Mouse (Mus musculus) kidney, postnatal 36 days (tissue): ENCODE data around the gene Mgat5.

ENCODE experiments used
- DNase-seq, 2 experiments: peaks; one replicate each; pipeline ENCODE4 v3.0.0; 2021 to 2022; ENCODE audit warnings: mixed read lengths in 2 of 2

Mgat5 gene

DNA sequence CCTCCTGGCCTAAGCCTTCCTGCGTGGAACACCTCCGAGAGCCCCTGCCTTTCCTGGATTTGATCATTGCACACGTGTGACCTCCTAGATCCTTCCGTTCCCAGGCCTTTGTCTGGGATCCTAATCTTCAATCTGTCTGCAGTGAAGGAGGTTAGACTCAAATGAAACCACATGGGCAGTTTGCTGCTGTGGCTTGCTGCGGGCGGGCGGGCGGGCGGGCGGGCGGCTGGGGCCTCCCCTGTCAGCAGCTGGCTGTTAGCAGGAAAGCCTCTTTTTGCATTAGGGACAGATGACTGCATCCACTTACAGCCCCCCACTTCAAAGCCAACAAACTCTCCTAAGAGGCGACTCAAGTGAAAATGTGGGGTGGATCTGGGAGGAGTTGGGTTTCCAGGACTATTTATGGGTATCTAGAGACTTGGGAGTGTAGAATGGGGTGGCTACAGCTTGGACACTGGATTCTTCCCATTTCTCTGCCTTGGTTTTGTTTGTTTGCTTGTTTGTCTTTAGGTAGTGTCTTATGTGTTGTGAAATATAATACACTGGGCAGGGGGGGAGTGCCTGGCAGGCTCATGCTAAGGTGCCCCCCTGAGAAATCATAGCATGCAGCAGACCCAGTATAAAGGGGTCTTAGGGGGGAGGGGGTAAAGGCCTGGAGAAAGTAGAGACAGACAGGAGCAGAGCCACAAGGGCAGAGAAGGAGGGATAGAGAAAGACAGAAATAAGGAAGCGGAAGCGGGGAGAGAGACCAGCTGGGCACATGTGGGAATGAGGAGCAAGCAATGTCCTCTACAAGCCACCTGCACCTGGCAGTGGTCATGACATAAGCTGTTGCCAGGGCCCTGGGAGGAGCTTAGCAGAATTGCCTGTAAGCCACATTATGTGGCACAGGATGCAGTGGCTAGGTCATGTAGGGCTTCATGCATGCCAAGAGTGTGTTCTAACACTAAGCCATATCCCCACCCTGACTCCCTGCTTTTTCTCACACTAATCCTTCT is 238.4 kb downstream of the Mgat5 start:
- no peak for DNase-seq

DNA sequence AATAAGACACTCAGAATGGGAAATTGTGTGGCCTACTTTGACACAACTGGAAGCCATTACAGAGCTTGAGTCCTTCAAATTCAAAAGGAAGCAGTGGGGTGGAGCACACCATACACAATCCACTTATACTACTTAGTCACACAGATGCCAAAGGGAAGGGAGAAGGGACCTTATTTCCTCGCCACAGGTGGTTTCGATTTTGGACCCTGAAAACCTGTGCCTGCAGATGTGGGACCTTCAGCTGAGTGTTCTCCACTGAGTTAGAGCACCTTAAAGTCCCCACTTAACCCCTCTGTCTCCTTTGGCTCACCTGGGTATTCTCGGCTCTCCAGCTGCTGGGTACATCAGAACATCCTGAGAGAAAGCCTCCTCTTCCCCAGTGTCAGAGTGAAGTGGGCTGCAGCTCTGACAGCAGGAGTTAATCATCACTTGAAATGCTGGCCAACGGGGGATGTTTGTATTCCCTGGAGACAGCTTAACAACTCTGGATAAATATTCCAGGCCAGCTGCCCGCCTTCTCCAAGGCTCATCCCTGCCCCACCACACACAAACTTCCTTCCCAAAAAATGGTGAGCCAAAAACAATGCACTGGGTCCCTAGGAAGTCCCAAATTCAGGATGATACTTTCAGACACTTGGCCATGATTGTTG is 240.1 kb downstream of the Mgat5 start:
- DNase-seq, result peak; percentile 56 to 72

DNA sequence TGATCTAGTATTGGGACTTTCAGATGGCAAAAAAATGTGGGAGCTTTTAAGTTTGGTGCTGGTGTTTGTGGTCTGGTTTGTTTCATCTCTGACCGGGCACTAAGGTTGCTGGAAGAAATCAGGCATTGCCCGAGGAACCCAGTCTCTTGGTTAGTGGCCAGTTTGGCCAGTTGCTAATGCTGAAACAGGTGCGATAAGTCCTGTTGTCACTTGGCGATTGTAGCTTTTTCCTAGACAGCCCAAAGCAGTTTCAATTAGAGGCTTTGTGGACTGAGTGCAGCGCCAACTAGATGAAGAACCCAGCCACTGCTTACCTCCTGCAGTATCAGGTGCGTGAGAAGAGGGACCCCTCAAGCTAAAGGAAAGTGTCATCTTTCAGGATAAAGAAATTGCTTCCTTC is 248.6 kb downstream of the Mgat5 start:
- DNase-seq, result no peak

DNA sequence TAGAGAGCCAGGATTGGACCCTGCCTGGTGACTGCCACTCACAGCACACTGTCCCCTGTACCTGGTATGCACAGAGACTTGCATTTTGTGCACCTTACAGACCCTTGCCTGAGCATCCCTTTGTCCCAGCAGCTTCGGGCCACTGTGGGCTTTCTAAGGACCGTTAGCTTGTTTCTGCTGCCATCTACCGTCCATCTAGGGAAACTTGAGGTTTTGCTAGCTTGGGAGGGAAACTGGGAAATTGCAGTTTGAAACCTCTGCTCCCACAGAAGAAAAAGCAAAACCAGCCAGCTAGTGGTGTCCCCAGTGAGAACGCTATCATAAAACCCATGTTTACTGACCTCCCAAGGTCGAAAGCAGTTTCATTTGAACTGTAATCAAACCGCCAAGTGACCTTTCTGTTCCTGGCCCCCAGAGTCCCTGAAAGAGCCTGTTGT is 254.2 kb downstream of the Mgat5 start:
- peak; percentile 74 to 77 for DNase-seq

DNA sequence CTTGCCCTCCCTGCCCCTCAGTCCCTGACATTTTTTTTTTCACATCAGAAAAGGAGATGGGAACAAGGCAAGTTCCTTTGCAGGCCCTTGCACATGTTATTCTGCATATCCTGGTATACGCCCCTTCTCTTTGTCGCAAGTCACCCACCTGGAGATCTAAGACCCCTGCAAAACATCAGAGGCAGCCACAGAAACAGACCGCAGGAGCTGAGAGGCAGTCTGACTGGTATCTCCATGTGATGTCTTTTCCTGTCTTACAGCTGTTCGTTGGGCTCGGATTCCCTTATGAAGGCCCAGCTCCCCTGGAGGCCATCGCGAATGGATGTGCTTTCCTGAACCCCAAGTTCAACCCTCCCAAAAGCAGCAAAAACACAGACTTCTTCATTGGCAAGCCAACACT is 254.8 kb downstream of the Mgat5 start:
- DNase-seq, result no peak

DNA sequence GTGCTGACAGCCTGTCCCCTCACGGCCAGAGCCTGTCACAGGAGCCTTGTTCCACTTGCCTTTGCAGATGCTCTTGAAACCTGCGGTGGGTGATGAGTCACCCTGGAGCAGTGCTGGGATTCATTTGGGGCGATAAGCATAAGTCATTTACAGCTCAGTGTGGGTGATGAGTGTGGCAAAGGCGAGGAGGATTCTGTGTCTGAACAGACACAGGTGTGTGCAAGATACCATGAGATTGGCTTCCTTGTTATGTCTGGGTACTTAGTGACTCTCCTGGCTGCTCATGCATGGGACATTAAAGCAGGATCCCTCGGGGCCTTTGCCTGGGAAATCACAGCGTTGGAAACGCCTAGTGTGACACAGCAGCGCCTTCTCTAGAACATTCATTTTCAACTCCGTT is 256.2 kb downstream of the Mgat5 start:
- no peak for DNase-seq

DNA sequence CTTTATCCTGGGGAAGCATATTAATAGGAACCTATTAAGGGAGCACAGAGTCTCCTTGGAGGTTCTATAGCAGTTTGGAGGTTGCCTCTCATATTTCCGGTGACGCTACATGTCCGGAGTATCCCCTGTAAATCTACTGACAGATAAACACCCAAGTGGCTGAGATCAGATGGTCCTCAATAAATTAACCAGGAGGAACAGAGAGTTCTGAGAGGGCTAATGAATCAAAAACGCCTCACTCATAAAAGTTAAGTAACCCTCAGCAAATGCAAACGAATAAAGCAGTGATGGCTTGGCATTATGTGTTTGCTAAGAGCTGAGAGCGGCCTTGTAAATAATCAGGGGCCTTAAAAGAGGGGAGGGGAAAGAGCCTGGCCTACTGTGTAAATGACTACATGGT is 259.2 kb downstream of the Mgat5 start:
- DNase-seq, result peak in 1 of 2 experiments; percentile 49

DNA sequence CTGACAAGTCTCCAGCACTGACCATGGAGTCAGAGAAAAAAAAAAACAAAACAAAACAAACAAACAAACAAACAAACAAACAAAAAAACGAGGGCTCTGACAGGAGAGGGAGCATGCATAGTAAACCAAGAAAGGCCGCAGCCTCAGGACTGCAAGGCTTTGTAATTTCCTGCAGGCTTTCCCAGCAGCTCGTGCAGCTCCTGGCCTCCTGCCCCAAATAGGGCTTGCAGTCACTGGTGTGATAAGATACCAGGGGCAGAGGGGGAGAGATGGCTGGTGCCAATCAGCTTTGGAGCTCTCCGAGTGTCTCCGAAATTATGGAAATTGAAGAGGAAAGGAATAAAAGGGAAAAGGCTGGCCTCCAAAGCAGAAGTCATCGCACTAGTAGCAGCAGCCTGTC is 260.5 kb downstream of the Mgat5 start:
- no peak for DNase-seq

DNA sequence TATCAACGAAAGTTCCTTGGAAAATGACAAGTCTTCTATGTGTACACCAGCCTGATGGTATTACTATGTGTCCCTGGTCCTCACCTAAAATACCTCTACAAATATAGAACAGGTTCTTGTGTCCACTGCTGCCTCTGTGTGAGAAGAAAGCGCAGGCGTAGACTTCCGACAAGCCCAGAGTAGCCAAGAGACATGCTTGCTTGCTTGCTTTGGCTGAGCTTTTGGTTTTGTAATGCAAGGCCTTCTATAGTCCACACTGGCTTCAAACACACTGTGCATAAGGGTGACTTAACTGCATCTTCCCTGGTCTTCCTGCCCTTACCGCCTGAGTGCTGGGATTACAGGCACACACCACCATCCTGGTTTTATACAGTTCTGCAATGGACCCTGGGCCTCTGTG is 262.4 kb downstream of the Mgat5 start:
- DNase-seq, result no peak

DNA sequence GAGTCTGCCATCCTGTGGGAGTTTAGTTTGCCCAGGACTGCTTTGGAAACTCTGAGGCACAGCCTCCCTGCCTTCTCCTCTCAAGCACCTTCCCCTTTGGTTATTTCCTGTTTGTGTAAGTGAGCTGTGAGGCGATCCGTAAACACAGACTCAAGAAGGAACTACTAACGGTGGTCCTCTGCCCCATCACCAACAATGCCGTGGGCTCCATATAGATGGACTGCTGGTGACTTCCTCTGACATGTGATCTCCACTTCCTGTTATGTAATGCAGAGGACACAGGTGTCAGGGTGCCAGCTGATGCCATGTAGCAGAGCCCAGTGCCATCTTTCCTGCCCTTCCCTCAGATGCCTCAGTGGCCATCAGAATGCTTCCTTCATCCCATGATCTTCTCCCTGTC is 265.4 kb downstream of the Mgat5 start:
- no peak for DNase-seq

DNA sequence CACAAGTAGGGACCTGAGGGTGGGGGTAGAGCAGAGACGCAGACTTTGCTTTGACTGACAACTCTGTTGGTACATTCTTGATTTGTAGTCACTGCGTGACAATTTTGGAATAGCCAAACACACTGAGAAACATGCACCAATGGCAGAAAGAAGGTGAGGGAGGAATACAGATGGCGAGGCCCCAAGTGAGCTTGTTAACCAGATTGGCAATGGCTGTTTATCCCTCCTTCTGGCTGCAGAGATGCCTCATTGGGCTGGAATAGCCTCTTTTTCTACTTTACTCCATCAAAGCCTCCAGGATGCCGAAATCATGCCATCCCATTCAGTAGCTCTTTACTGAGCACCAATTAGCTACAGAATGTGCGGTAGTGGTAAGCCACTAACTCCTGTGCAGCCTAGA is 270.9 kb downstream of the Mgat5 start:
- no peak for DNase-seq

DNA sequence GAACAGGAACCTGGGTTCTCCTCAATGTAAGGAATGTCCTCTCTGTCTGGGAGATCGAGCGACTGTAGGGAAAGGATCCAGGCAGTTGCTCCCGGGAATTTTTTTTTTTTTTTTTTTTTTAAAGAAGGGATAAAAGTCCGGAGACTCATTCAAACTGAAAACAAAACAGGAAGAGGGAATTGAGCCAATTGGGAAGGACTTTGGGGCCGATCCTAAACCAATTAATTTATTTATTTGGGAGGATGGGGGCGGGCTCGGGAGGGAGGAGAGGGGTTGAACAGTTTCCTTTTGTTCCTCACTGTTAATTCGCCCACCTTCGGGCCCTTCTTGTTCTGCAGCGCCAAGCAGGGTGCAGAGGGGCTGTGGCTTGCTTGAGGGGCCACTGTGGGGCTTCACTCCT is 278.1 kb downstream of the Mgat5 start:
- no peak for DNase-seq

DNA sequence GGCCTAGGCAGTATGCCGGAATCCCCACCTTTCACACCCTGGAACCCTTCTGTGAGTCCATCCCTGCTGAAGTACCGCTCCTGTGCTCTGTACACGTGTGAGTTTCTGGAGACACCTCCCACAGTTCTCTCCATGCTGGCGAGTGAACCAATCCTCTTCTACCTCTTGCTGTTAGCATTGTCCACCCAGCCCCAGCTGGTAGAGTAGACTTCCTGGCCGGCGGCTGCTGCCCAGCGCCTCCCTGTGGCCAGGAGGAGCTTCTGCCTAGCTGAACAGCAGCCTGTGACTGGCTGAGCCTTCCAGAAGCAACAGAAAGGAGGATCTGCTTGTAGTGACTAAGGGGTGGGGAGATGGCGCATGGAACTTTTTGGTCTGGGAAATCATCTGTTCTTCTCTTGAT is 279.4 kb downstream of the Mgat5 start:
- DNase-seq, result peak in 1 of 2 experiments; percentile 27

DNA sequence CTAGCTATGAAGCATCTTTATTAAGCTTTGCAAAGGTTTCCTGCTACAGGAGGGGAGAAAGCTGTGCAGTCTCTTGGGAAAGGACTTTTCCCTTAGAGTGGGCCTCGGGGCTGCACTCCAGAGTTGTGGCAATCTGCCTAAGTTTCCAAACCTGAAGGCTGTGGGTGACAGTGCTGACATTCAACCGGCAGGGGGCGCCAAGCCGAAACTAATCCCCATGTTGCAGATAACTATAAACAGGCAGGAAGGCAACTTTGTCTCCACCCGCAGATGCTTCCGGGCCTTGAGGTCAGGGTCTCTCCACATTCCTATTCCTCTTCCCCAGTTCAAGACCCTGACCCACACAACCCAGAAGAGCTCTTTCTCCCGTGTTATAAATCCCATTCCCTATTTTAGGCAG is 280.0 kb downstream of the Mgat5 start:
- DNase-seq, result peak; percentile 39 to 80

DNA sequence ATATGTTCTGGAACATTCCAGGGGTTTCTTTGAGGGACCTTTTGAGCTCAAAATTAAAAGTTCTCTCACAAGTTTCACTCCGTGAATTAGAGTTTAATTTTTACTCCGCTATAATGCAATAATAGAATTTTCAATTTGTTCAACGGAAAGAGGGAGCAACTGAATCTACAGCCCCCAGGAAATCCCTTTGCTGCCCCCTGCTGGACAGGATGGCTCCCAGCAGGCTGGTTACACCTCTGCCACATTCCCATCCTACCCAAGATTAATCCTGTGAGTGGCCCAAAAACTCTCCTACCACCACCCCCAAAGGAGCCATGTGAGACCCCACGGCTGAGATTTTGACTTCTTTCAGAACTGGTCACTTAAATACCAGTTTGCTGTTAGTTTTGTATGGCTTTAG is 282.3 kb downstream of the Mgat5 start:
- peak in 1 of 2 experiments; percentile 79 for DNase-seq

DNA sequence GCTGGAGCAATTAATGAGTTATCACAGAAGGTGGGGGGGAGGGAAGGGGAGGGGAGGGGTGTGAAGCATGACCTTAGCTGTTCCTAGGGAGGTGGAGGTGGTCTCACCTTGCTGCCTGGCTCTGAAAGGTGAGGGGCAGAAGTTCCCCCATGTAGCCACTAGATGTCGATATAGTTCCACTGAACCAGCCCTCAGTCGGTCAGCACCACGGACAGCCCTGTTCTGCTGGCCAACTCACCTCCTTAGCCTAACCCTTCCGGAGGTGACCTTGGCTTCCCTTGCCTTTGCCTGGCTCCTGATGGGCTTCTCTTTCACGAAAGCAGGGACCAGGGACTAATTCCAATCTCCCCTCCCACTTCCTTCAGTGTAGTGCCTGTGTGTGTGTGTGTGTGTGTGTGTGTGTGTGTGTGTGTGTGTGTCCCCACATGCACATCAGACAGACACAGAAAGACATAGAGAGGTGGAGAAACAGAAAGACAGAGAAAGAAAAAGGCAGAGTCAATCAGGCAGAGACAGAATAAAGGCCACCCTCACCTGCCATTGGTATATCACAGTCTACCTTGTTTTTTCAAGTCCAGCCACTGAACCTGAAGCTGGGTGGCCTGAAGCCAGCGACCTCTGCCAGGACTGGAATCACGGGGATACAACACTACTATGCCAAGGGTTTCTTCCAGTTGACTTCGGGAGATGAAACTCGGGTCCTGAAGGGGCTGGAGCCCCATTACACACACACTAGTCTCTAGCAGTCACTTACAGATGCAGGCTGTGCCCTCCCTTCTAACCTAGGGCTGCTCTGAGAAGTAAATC is 292.1 kb downstream of the Mgat5 start:
- DNase-seq, result peak; percentile 69 to 81

DNA sequence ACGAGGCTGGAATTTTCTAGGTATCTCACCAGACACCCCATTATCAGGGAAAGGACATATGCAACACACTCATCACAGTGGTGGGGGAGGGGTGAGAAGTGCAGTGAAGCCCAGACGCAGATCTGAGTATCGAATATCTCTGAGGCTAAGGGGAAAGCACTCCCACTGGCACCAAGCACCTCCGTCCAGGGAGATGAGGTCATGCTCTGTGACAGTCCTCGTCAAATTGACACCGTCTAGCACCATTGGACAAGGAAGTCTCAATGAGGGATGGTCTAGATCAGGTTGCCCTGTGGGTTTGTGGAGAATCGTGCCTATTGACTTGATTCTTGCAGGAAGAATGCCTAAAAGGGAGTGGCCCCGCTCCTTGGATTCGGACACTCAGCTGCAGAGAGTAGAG is 293.9 kb downstream of the Mgat5 start:
- DNase-seq, result no peak

DNA sequence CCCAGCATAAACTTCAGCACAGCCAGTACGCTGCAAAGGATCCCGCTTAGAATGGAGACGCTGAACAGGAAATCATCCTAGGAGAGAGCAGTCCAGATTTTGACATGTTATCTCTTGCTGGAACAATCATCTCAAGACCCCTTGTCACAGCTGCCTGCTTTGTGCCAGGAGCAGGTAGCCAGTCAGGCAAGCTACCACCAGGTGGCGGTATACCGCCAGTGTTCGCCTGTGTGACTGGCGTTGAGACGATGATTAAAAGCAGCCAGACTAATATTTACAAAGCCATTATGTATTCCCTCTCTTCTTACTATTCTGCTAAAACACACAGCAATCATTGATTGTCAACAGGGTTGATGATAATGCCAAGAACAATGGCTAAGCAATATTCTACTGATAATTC is 295.4 kb downstream of the Mgat5 start:
- peak; percentile 63 to 90 for DNase-seq

DNA sequence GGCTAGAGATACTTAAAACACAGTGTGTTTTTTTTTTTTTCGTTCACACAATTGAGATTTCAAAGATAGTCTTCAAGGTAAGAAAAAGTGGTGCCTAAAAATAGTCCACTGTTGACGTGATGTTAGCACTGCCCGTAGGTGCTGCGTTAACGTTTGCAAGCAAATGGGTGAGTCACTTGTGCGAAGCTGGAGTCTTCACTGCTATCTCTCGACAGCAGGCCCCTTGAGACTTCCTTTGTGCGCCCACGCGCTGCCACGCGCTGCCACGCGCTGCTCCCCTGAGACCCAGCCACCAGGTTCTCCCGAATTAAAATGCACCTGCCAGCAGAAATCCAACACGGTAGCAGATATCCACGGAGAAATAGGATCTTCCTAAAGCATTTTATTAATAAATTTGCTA is 295.9 kb downstream of the Mgat5 start:
- no peak for DNase-seq

DNA sequence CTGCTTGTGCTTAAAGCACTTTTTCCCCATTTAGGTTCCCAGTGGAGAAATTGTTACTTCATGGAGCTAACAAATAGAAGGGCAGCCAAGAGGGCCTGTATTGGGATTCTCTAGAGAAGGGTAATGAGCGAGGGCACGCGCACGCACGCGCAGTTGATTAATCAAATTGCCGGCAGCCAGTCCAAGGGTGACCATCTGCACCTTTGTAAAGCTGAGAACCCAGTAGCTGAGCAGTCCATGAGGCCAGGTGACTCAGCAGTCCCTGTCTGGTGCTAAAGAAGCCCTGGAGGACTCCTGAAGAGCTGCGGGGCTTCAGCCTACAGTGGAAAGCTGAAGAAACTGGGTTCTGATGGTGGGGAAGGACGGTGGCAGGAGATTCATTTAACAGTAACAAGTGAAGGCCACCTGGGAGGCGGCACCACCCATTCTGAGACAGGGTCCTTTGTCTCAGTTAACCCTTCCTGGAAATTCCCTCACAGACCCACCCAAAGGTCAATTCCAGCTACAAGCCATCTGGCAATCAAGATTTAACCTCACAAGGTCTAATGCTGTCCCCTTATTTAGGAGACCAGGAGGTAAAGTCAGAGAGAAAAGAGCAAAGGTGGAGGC is 302.3 kb downstream of the Mgat5 start:
- DNase-seq, result no peak

DNA sequence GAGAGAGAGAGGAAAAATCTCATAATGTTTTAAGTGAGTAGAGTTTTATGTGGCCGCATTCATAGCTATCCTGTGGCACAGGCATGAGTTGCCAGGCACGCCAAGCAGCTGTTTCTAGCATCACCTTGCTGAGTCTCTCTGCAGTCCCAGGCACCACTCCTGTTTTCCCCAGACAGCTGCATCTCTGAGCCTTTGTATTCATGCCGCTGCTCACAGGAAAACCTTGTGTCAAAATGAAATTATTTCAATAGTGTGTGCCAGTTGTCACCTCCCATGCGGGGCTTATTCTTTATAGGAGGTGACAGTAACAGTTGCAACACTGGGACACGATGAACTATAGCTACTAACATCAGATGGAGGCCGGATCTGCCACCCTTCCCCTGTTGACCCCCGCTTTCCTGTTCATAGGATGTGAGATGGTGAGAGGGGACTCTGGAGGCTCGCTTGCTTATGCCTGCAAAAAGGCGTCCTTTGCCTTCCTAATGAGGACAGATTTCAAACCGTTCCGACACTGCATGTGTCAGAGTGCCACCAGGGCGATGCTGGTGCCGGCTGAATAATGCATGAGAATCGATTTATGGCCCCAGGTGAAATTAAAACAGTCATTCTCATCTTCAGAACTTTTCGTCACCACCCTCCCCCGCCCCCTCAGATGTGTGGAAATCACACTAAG is 303.4 kb downstream of the Mgat5 start:
- no peak for DNase-seq

DNA sequence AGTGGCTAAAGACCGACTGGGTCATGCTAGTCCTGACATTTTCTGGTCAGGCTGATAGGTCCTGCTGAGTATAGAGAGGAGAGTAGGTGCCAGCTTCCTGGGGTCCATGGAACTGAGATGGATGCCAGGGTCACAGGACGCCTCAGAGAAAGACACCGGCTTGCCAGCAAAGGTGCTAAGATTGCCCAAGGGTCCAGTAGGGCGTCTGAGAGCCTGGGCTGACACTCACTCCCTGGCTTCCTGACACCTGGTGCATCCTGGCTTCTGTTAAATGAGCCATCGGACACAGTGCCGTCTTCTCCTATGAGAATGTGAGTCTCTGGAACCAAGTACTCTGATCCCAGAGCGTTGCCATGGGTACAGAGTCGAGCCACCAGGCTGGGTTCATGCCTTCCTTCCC is 304.1 kb downstream of the Mgat5 start:
- DNase-seq, result no peak
